Mouse (Mus musculus) neural tube, embryonic 11.5 days (tissue): ENCODE results near the gene Slc35e3. TPM values are rescaled to one million over a fixed set of nuclear protein-coding genes. Genes with fewer than 3 reads are reported as not detected.

Source experiments
- ATAC-seq: fragments of 200-750 bp; cut with Nextera tagmentation; 2 replicates; pipeline ENCODE4 v1.8.0; 2017; ENCODE audit warnings: moderate number of reproducible peaks, mild to moderate bottlenecking, moderate TSS enrichment, moderate library complexity; ENCODE audit not compliant: insufficient read depth, low FRiP score, low TSS enrichment
- DNase-seq: peaks from one replicate; pipeline ENCODE4 v3.0.0-alpha.2; 2015; ENCODE audit warnings: low spot score
- H3K27ac ChIP-seq: fragments of 300-500 bp; sonication (generic); 2 replicates; pipeline ENCODE4 v1.5.1; 2014; ENCODE audit warnings: low read depth, mild to moderate bottlenecking, low read length
- H3K27me3 ChIP-seq: fragments of 300-500 bp; sonication (generic); 2 replicates; pipeline ENCODE4 v1.6.1; 2014; ENCODE audit warnings: mild to moderate bottlenecking, low read length, mixed read lengths; ENCODE audit not compliant: control insufficient read depth, insufficient read depth
- H3K36me3 ChIP-seq: fragments of 300-500 bp; sonication (generic); 2 replicates; pipeline ENCODE4 v1.6.1; 2014; ENCODE audit warnings: mild to moderate bottlenecking, low read length, moderate library complexity, mixed read lengths; ENCODE audit not compliant: control insufficient read depth, insufficient read depth
- H3K4me1 ChIP-seq: fragments of 300-500 bp; sonication (generic); 2 replicates; pipeline ENCODE4 v1.6.1; 2014; ENCODE audit warnings: low read length, mixed read lengths; ENCODE audit not compliant: control insufficient read depth, insufficient read depth
- H3K4me2 ChIP-seq: fragments of 300-500 bp; sonication (generic); 2 replicates; pipeline ENCODE4 v1.6.1; 2014; ENCODE audit warnings: low read depth, mild to moderate bottlenecking, moderate library complexity
- H3K4me3 ChIP-seq: fragments of 300-500 bp; sonication (generic); 2 replicates; pipeline ENCODE4 v1.5.1; 2014; ENCODE audit warnings: low read depth, low read length
- H3K9ac ChIP-seq: fragments of 300-500 bp; sonication (generic); 2 replicates; pipeline ENCODE4 v1.6.1; 2014; ENCODE audit warnings: mild to moderate bottlenecking, low read length
- H3K9me3 ChIP-seq: fragments of 300-500 bp; sonication (generic); 2 replicates; pipeline ENCODE4 v1.6.1; 2016; ENCODE audit warnings: low read length; ENCODE audit not compliant: control insufficient read depth
- WGBS: fragments of 180-500 bp; shearing (Covaris S2); extraction: QIAGEN DNeasy Blood & Tissue Kit; methylation state at CpG from one replicate; pipeline ENCODE4 v1.1.7; 2014; 5-methylcytosine and 5-hydroxymethylcytosine counted together
- polyA plus RNA-seq: library from polyadenylated mRNA; unstranded; fragments of >200 nt; fragmentation: Nextera tagmentation; extraction: Ambion mirVana; gene quantifications from 2 replicates; pipeline ENCODE4 v1.2.1, GENCODE M21; 2014

The Slc35e3 gene
- 20.3 and 21.2 TPM in 2 replicates for polyA plus RNA-seq

DNA sequence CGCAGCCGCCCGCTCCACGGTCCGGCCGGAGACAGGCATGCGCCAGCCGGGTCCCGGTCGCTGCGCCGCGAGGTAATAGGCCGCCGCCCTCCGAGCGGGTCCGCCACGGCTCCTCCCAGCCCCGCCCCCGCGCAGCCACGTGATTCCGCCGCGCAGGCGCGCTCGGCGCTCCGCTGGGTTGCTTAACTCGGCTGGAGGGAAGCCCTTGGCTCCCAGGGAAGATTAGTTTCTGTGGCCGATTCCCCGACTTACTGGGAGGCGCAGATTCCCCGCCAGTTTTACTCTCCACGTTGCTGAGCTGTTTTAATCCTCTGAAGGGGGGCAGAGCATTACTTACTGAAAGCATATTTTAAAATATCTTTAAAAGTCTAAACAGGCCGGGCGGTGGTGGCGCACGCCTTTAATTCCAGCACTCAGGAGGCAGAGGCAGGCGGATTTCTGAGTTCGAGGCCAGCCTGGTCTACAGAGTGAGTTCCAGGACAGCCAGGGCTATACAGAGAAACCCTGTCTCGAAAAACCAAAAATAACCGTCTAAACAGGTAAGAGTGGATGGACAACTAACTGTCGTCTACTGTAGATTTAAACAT is at the start of gene Slc35e3:
TSS of gene Slc35e3 (minus strand) at position 69 of the 587 bp plus-strand sequence.
- ATAC-seq (peak; percentile 94), DNase-seq (peak; percentile 95)
- Histone ChIP-seq H3K4me3 (peak within 1 kb of the TSS; percentile 43), H3K36me3 (peaks cover 7% of the 10 kb centered on the region), H3K9ac (peak within 1 kb of the TSS; percentile 44), H3K4me1 (no peaks in the 10 kb centered on the region), H3K27me3 (no peaks in the 10 kb centered on the region), H3K27ac (no peak within 1 kb of the TSS), H3K9me3 (no peaks in the 10 kb centered on the region), H3K4me2 (peak within 1 kb of the TSS; percentile 53)
- WGBS = 14% methylated on average over 46 of the region's 46 CpGs

DNA sequence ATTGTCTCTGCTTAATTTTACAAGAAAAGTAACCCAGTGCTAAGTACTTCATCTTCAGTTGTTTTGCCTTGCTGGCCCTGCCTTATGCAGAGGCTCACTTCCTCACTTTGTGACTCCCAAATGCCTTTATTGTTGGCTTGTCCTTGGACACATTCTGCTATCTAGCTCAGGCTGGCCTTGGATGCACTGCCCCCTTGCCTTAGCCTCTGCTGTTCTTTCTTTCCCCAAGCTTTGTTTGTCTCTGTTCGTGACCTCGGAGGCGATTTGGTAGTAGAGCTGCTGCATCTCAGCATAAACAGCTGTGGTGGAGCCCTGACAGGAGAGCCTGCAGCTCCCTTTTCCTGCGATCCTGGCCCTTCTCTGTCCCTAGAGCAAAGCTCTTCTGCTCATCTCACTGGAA is 49.0 kb upstream of the Slc35e3 start:
- no peak overlapping the region for H3K4me2 ChIP-seq
- H3K27me3 ChIP-seq = no peaks in the 10 kb centered on the region
- peaks cover 1% of the 10 kb centered on the region; the same call in 1 of the 2 replicates for H3K36me3 ChIP-seq
- no peak overlapping the region for H3K9ac ChIP-seq
- 77% methylated on average over 4 of the region's 4 CpGs for WGBS
- H3K27ac ChIP-seq = no peak overlapping the region
- no peaks in the 10 kb centered on the region for H3K9me3 ChIP-seq
- peaks cover 8% of the 10 kb centered on the region; the same call in 1 of the 2 replicates for H3K4me1 ChIP-seq
- H3K4me3 ChIP-seq = no peak overlapping the region
- ATAC-seq (no peak), DNase-seq (no peak)

DNA sequence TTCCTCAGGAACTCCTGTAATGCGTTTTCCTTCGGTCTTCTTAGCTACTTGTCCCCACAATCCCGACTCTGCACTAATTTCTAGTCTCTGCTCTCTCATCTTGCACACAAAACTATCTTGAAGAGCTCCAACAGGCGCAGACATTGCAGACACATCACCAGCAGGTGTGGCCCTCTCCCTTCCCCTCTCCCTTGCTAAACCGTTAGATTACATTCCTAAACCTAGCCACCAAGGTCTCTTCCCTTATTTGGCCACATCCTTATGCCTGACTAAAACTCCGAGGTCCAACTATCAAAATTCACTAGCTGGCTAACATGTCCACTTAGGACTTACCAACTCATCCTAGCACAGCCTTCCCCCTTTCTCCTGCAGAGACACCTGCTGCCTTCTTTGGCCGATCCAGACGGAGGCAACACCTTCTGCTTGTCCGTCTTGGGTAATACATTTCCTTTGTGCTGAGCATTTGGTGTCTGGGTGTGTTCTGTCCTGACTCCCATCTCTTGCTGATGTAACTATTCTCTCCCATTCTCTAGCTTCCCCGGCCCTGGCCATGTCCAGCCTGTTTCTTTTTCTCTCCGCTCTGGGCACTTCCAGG is 47.4 kb upstream of the Slc35e3 start:
- ATAC-seq (no peak), DNase-seq (no peak)
- H3K27ac ChIP-seq = no peak overlapping the region
- H3K9me3 ChIP-seq = no peaks in the 10 kb centered on the region
- H3K9ac ChIP-seq = no peak overlapping the region
- H3K4me3 ChIP-seq = no peak overlapping the region
- H3K27me3 ChIP-seq = no peaks in the 10 kb centered on the region
- peaks cover 2% of the 10 kb centered on the region; the same call in 1 of the 2 replicates for H3K36me3 ChIP-seq
- H3K4me1 ChIP-seq = peaks cover 8% of the 10 kb centered on the region; the same call in 1 of the 2 replicates
- 75% methylated on average over 11 of the region's 11 CpGs for WGBS
- H3K4me2 ChIP-seq = peak overlapping the region; percentile 39

DNA sequence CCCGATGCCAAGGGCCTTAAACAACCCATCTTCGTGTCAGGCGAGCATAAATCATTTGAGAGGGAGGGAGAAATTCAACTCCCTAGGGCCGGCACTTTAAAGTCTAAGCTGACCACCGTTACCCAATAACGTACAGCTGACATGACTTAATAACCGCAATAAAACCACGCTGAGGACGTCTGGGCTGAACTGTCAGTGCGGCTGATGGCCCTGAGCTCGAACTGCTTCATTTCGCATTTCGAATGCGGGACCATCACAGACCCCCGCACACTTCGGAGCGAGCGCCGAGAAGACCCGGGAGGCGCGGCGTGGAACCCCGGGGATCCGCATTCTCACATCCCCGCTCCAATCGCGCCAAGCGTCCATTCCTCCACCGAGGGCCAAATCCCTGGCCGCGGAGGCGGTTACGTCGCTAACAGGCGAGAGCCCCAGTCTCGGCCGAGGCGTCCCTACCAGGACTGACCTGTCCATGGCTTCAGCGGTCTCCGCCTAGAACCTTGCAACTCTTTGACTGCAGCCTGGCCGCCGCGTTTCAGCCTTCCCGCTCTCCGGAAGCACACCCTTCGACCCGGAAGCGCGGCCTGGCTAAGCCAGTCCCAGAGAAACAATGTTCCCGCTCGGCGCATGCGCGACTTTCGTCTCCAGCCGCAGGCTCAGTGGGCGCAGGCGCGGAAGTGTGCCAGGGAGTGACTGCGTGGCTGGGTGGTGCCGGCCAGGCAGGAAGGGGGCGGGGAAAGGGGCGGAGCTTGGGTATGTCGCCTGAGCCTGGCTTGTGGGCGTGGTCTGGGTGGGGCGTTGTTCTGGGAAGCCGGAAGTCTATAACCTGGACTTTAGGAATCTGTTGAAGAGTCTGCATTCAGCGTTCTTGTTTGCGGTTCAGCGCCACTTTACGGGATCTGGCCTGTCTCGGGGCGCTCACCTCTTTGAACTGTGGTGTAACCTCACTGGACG is 46.3 kb upstream of the Slc35e3 start, which contains the start of gene Nup107:
TSS of gene Nup107 (minus strand) at position 565 of the 951 bp plus-strand sequence.
- H3K4me3 ChIP-seq = peak within 1 kb of the TSS; percentile 53
- peaks cover 5% of the 10 kb centered on the region for H3K36me3 ChIP-seq
- peak within 1 kb of the TSS; percentile 60 for H3K4me2 ChIP-seq
- no peaks in the 10 kb centered on the region for H3K27me3 ChIP-seq
- WGBS = under 1% methylated on average over 75 of the region's 75 CpGs
- H3K9ac ChIP-seq = peak within 1 kb of the TSS; percentile 42
- H3K4me1 ChIP-seq = peaks cover 8% of the 10 kb centered on the region; the same call in 1 of the 2 replicates
- H3K9me3 ChIP-seq = no peaks in the 10 kb centered on the region
- ATAC-seq = peak; percentile 96
- DNase-seq = peak; percentile 100
- no peak within 1 kb of the TSS for H3K27ac ChIP-seq

DNA sequence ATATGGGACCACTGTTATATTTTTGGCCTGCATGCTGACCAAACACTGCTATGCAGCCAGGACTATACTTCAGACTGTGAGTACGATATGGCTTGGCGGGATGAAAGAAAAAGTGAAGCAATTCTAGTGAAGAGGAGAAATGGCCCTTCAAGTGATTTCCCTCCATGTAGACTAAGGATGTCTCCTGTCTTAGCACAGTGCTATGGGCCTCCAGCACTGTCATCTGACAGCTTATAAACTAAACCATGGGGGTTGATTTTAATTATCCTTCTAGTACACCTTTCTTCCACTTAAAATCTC is 45.0 kb upstream of the Slc35e3 start:
- 97% methylated on average over 2 of the region's 2 CpGs for WGBS

DNA sequence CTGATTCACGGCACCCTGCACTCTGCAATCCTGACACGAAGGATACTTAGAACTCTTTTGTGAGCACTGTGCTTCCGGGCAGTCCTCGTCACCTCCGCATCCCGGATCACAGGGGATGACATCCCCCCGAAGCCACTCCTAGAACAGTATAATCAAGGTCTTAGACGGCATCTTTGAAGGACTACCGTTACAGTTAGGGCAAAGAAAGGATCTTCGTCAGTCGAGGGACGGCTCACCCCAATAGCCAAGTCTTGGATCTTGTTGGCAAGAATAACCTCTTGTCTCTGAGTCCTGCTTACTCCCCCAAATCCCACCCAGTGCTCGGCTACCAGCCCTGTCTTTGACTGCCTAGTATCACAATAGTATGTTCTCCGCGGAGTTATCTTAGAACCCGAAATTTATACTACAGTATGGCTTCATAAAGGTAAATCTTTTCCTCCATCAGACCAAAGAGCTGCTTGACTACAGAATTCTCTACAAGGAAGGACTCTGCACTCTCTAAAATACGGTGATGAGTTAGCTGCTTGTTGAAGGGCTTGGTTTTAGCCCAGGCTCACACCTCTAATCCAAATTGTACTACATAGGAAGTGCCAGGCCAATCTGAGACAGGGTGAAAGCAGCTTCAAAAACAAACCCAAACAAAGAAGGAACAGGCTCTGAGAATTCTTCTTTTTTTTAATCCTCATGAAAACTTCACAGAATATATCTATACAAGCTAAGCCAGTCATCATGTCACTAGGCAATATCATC is 44.4 kb upstream of the Slc35e3 start:
- Histone ChIP-seq H3K4me3 (no peak overlapping the region), H3K4me2 (no peak overlapping the region)
- no peak for ATAC-seq

More for the DNA sequence above, 45.0 kb upstream of the Slc35e3 start:
- peaks cover 8% of the 10 kb centered on the region; the same call in 1 of the 2 replicates for H3K4me1 ChIP-seq
- no peak overlapping the region; the same call in 1 of the 2 replicates for H3K4me3 ChIP-seq
- peaks cover 12% of the 10 kb centered on the region for H3K36me3 ChIP-seq
- no peaks in the 10 kb centered on the region for H3K9me3 ChIP-seq
- ATAC-seq = no peak
- H3K27me3 ChIP-seq = no peaks in the 10 kb centered on the region
- peak overlapping the region; percentile 60 for H3K4me2 ChIP-seq
- no peak for DNase-seq
- H3K9ac ChIP-seq = no peak overlapping the region
- H3K27ac ChIP-seq = no peak overlapping the region

DNA sequence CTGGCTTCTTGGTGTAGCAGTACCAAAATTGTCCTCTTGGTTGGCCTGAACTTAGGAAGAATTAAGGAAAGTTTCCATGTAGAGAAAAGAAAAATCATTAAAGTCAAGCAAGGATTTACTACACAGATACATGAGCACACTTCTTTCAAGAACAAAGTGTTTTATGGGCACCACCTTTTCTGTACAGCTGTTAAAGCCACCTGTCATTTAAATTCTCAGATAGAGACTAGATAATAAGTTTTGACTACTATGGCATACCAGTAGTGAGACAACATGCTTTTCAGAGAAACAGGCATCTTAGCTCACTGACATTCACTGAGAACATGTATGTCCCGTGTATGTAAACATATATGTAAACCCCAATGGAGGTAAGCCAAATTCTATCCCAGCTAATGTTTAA is 43.8 kb upstream of the Slc35e3 start:
- H3K36me3 ChIP-seq = peaks cover 14% of the 10 kb centered on the region
- H3K9ac ChIP-seq = no peak overlapping the region
- ATAC-seq (no peak), DNase-seq (no peak)
- H3K27me3 ChIP-seq = no peaks in the 10 kb centered on the region
- no peak overlapping the region for H3K4me3 ChIP-seq
- no peak overlapping the region for H3K27ac ChIP-seq
- H3K4me2 ChIP-seq = no peak overlapping the region
- peaks cover 8% of the 10 kb centered on the region; the same call in 1 of the 2 replicates for H3K4me1 ChIP-seq
- no peaks in the 10 kb centered on the region for H3K9me3 ChIP-seq
- WGBS = 94% methylated on average over 1 of the region's 1 CpGs

More for the DNA sequence above, 44.4 kb upstream of the Slc35e3 start:
- no peak for DNase-seq
- 95% methylated on average over 17 of the region's 17 CpGs for WGBS
- Histone ChIP-seq H3K9ac (no peak overlapping the region), H3K36me3 (peaks cover 12% of the 10 kb centered on the region), H3K27ac (no peak overlapping the region), H3K27me3 (no peaks in the 10 kb centered on the region), H3K9me3 (no peaks in the 10 kb centered on the region), H3K4me1 (peaks cover 8% of the 10 kb centered on the region; the same call in 1 of the 2 replicates)

DNA sequence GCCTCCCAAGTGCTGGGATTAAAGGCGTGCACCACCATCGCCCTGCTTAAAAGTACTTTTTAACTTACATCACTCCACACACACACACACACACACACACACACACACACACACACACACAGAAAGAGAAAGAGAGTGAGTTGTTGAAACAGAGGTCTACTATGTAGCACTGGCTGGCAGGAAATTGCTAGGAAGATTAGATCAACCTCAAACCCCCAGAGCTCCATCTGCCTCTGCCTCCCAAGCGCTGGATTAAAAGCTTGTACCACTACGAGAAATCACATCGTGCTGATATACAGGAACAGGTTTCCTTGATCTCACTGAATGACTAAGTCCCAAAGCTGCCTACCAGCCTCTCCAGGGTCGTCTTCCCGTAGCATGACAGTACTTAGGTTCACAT is 38.5 kb upstream of the Slc35e3 start:
- 96% methylated on average over 7 of the region's 7 CpGs for WGBS

More for the DNA sequence above, 38.5 kb upstream of the Slc35e3 start:
- ATAC-seq (no peak), DNase-seq (no peak)
- Histone ChIP-seq H3K9me3 (no peaks in the 10 kb centered on the region), H3K4me1 (no peaks in the 10 kb centered on the region), H3K9ac (no peak overlapping the region), H3K4me2 (no peak overlapping the region), H3K36me3 (peaks cover 23% of the 10 kb centered on the region), H3K27ac (no peak overlapping the region), H3K4me3 (no peak overlapping the region), H3K27me3 (no peaks in the 10 kb centered on the region)
